Comparison of ENCODE assay signal across 7 mouse cellular contexts in the genomic region with DNA sequence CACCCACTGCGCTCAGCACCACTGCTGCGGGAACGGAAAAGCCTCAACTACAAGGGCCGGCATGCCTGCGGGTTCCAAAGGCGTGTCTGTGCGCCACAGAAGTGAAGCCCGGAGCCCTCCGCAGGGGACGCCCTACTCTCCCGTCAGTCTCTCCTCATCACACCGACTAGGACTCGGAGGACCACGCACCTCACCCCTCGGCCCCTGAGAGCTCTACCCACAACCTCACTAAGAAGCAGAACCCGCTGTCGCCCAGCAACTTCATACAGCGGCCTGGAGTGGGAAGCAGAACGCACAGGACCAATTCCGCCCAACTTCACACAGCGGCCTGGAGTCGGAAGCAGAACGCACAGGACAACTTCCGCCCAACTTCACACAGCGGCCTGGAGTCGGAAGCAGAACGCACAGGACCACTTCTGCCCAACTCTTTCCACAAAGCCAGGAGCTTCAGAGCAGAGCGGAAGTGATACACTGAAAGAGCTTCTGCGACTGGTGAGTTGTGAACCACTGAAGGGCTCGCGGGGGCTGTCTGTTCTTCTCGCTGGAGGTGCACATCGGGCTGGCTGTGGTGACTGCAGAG. TPM values are rescaled to one million over a fixed set of nuclear protein-coding genes. Genes with fewer than 3 reads are reported as not detected.
DNase-seq lines count a peak whose midpoint lies in the region; ATAC-seq lines count a peak whose summit lies in the region.

A gene (plus strand): TSS at position 9 of the 580 bp plus-strand sequence.
A gene (minus strand): TSS at position 344 of the 580 bp plus-strand sequence.

- H3K27me3 ChIP-seq in embryonic facial prominence, embryonic 11.5 days (ENCODE audit: control insufficient read depth, insufficient read depth, low read length), result no peaks in the 10 kb centered on the region
- H3K27me3 ChIP-seq in limb, embryonic 10.5 days (ENCODE audit: low read depth, poor library complexity, severe bottlenecking), result no peaks in the 10 kb centered on the region
- H3K27me3 ChIP-seq in midbrain, embryonic 13.5 days, result no peaks in the 10 kb centered on the region

- peak; percentile 92 for ATAC-seq in embryonic facial prominence, embryonic 11.5 days (replicated peaks; ENCODE audit: insufficient number of reproducible peaks, low FRiP score, low TSS enrichment, low read depth)
- peak; percentile 91 for ATAC-seq in granulocyte monocyte progenitor cell, adult 5-6 weeks (replicated peaks; ENCODE audit: poor library complexity, severe bottlenecking)
- peak; percentile 98 for ATAC-seq in midbrain, embryonic 13.5 days

- peak within 1 kb of the TSS; percentile 66 for H3K4me2 ChIP-seq in embryonic facial prominence, embryonic 11.5 days (ENCODE audit: low read depth, low read length)
- H3K4me2 ChIP-seq in midbrain, embryonic 13.5 days (replicated peaks), result peak within 1 kb of the TSS; percentile 78

- no peaks in the 10 kb centered on the region; the same call in none of the 2 replicates for H3K36me3 ChIP-seq in embryonic facial prominence, embryonic 11.5 days (replicated peaks; ENCODE audit: control insufficient read depth, insufficient read depth, low read depth, low read length)
- H3K36me3 ChIP-seq in limb, embryonic 10.5 days, result peaks cover 58% of the 10 kb centered on the region
- peaks cover 40% of the 10 kb centered on the region for H3K36me3 ChIP-seq in midbrain, embryonic 13.5 days

- H3K9me3 ChIP-seq in embryonic facial prominence, embryonic 11.5 days (replicated peaks; ENCODE audit: control insufficient read depth, low read length), result no peaks in the 10 kb centered on the region
- no peaks in the 10 kb centered on the region for H3K9me3 ChIP-seq in limb, embryonic 10.5 days (replicated peaks)
- H3K9me3 ChIP-seq in midbrain, embryonic 13.5 days, result no peaks in the 10 kb centered on the region

- H3K27ac ChIP-seq in embryonic facial prominence, embryonic 11.5 days (replicated peaks; ENCODE audit: low read depth, low read length), result peak within 1 kb of the TSS; percentile 84
- H3K27ac ChIP-seq in limb, embryonic 10.5 days, result peak within 1 kb of the TSS; percentile 94
- H3K27ac ChIP-seq in midbrain, embryonic 13.5 days, result peak within 1 kb of the TSS; percentile 92

- peak; percentile 91 for DNase-seq in adrenal gland, postnatal 14 days
- peak; percentile 91 for DNase-seq in embryonic facial prominence, embryonic 11.5 days (ENCODE audit: low spot score)
- DNase-seq in kidney, adult 11 months, result peak; percentile 88
- DNase-seq in limb, embryonic 10.5 days (ENCODE audit: low spot score), result peak; percentile 87
- peak; percentile 62 for DNase-seq in spleen, adult 12 weeks (ENCODE audit: low spot score)

- H3K9ac ChIP-seq in embryonic facial prominence, embryonic 11.5 days (replicated peaks; ENCODE audit: low read length), result peak within 1 kb of the TSS; percentile 87
- peak within 1 kb of the TSS; percentile 79 for H3K9ac ChIP-seq in midbrain, embryonic 13.5 days (replicated peaks)

- H3K4me1 ChIP-seq in embryonic facial prominence, embryonic 11.5 days (ENCODE audit: control insufficient read depth, insufficient read depth, low read length), result no peaks in the 10 kb centered on the region
- peaks cover 20% of the 10 kb centered on the region for H3K4me1 ChIP-seq in limb, embryonic 10.5 days
- peaks cover 37% of the 10 kb centered on the region for H3K4me1 ChIP-seq in midbrain, embryonic 13.5 days (replicated peaks)

- peak within 1 kb of the TSS; percentile 62 for H3K4me3 ChIP-seq in embryonic facial prominence, embryonic 11.5 days (ENCODE audit: low read depth, low read length)
- H3K4me3 ChIP-seq in limb, embryonic 10.5 days, result peak within 1 kb of the TSS; percentile 75
- peak within 1 kb of the TSS; percentile 72 for H3K4me3 ChIP-seq in midbrain, embryonic 13.5 days (replicated peaks)

- under 1% methylated on average over 33 of the region's 33 CpGs for whole genome bisulfite sequencing in embryonic facial prominence, embryonic 11.5 days
- WGBS in limb, embryonic 10.5 days, result under 1% methylated on average over 33 of the region's 33 CpGs
- WGBS in midbrain, embryonic 13.5 days, result 0% methylated on average over 33 of the region's 33 CpGs

RNA-seq across cellular contexts. Expression of the first gene that starts in this region (rescaled TPM):
- 17.6 and 18.8 TPM in 2 replicates for total RNA-seq in adrenal gland, postnatal 14 days (2021)
- polyA plus RNA-seq in embryonic facial prominence, embryonic 11.5 days (2014; fragmentation: Nextera tagmentation; extraction: Ambion mirVana), result 69.1 and 69.4 TPM in 2 replicates
- total RNA-seq in granulocyte monocyte progenitor cell, adult 5-6 weeks (2014; fragmentation: Nextera tagmentation), result 17.0 and 28.4 TPM in 2 replicates
- 36.9 and 48.7 TPM in 2 replicates for total RNA-seq in granulocyte monocyte progenitor cell, adult 5-6 weeks (2017)
- polyA plus RNA-seq in limb, embryonic 10.5 days (2016; fragmentation: Nextera tagmentation; extraction: Ambion mirVana), result 77.7 and 86.3 TPM in 2 replicates
- polyA plus RNA-seq in midbrain, embryonic 13.5 days (2015; fragmentation: Nextera tagmentation; extraction: Ambion mirVana), result 61.2 and 62.6 TPM in 2 replicates

RNA-seq across cellular contexts. Expression of the second gene that starts in this region (rescaled TPM):
- total RNA-seq in adrenal gland, postnatal 14 days (2021), result 26.5 and 35.0 TPM in 2 replicates
- 60.8 and 66.6 TPM in 2 replicates for polyA plus RNA-seq in embryonic facial prominence, embryonic 11.5 days (2014; fragmentation: Nextera tagmentation; extraction: Ambion mirVana)
- total RNA-seq in granulocyte monocyte progenitor cell, adult 5-6 weeks (2014; fragmentation: Nextera tagmentation), result 53.0 and 77.8 TPM in 2 replicates
- total RNA-seq in granulocyte monocyte progenitor cell, adult 5-6 weeks (2017), result 87.0 and 141 TPM in 2 replicates
- 61.5 and 64.8 TPM in 2 replicates for polyA plus RNA-seq in limb, embryonic 10.5 days (2016; fragmentation: Nextera tagmentation; extraction: Ambion mirVana)
- 52.0 and 53.7 TPM in 2 replicates for polyA plus RNA-seq in midbrain, embryonic 13.5 days (2015; fragmentation: Nextera tagmentation; extraction: Ambion mirVana)

Comparison
In these comparisons a context has a peak if more than half of its experiments do, and no peak if none do; other contexts are left out.
1. Peak in every context shown above with its lines: DNase-seq, ATAC-seq, H3K4me3 ChIP-seq and H3K27ac ChIP-seq.